Mouse (Mus musculus): ENCODE data around the gene Emb. TPM values are rescaled to one million over a fixed set of nuclear protein-coding genes. Genes with fewer than 3 reads are reported as not detected.
A peak's percentile ranks its signal among the peaks of the same experiment; 100 is the strongest.

The Emb gene
- polyA plus RNA-seq, 1 experiment: 271 TPM

- H3K4me1 ChIP-seq (ENCODE audit: control insufficient read depth, insufficient read depth, low read length): peaks cover 9% of the 10 kb centered on the region
- no peak overlapping the region for H3K27ac ChIP-seq (ENCODE audit: insufficient read depth, low read depth, low read length)
- TF ChIP-seq CTCF (IDR thresholded peaks at IDR 0.05; ENCODE audit: low read depth, low read length) (no peak), POLR2A (IDR thresholded peaks at IDR 0.05; ENCODE audit: borderline replicate concordance, low read depth, low read length) (no peak)
Measured at GRCm38 (mm10) chr13:117198402-117199083, 9.8 kb upstream of the Emb start.

GRCm38 (mm10) chr13:117202755-117203471, 5.4 kb upstream of the Emb start:
- no peak overlapping the region for H3K27ac ChIP-seq (ENCODE audit: insufficient read depth, low read depth, low read length)
- no peak for TF ChIP-seq POLR2A (IDR thresholded peaks at IDR 0.05; ENCODE audit: borderline replicate concordance, low read depth, low read length)
- TF ChIP-seq CTCF (IDR thresholded peaks at IDR 0.05; ENCODE audit: low read depth, low read length): peak; percentile 67
- no peak overlapping the region for H3K4me3 ChIP-seq (ENCODE audit: insufficient read depth, low read length)
- H3K4me1 ChIP-seq (ENCODE audit: control insufficient read depth, insufficient read depth, low read length): peaks cover 3% of the 10 kb centered on the region; the same call in 1 of the 2 replicates

More at GRCm38 (mm10) chr13:117198402-117199083, 9.8 kb upstream of the Emb start:
- no peak overlapping the region for H3K4me3 ChIP-seq (ENCODE audit: insufficient read depth, low read length)

- H3K4me3 ChIP-seq (ENCODE audit: insufficient read depth, low read length): no peak overlapping the region
- H3K27ac ChIP-seq (ENCODE audit: insufficient read depth, low read depth, low read length): no peak overlapping the region
- TF ChIP-seq POLR2A (IDR thresholded peaks at IDR 0.05; ENCODE audit: borderline replicate concordance, low read depth, low read length) (no peak), CTCF (IDR thresholded peaks at IDR 0.05; ENCODE audit: low read depth, low read length) (no peak)
- peaks cover 9% of the 10 kb centered on the region for H3K4me1 ChIP-seq (ENCODE audit: control insufficient read depth, insufficient read depth, low read length)
Measured at GRCm38 (mm10) chr13:117204685-117205084, 3.7 kb upstream of the Emb start.

GRCm38 (mm10) chr13:117206066-117206465, 2.3 kb upstream of the Emb start:
- Histone ChIP-seq H3K4me1 (ENCODE audit: control insufficient read depth, insufficient read depth, low read length) (peaks cover 10% of the 10 kb centered on the region), H3K27ac (ENCODE audit: insufficient read depth, low read depth, low read length) (no peak overlapping the region), H3K4me3 (ENCODE audit: insufficient read depth, low read length) (no peak overlapping the region)
- TF ChIP-seq POLR2A (IDR thresholded peaks at IDR 0.05; ENCODE audit: borderline replicate concordance, low read depth, low read length) (no peak), CTCF (IDR thresholded peaks at IDR 0.05; ENCODE audit: low read depth, low read length) (no peak)

- Histone ChIP-seq H3K27ac (ENCODE audit: insufficient read depth, low read depth, low read length) (peak overlapping the region; percentile 88), H3K4me1 (ENCODE audit: control insufficient read depth, insufficient read depth, low read length) (peaks cover 17% of the 10 kb centered on the region), H3K4me3 (ENCODE audit: insufficient read depth, low read length) (peak overlapping the region; percentile 32)
- TF ChIP-seq CTCF (IDR thresholded peaks at IDR 0.05; ENCODE audit: low read depth, low read length): no peak
- TF ChIP-seq POLR2A (IDR thresholded peaks at IDR 0.05; ENCODE audit: borderline replicate concordance, low read depth, low read length): no peak
Measured at GRCm38 (mm10) chr13:117211386-117211875, 3.1 kb downstream of the Emb start.

- no peak overlapping the region for H3K4me3 ChIP-seq (ENCODE audit: insufficient read depth, low read length)
- H3K27ac ChIP-seq (ENCODE audit: insufficient read depth, low read depth, low read length): no peak overlapping the region
- TF ChIP-seq CTCF (IDR thresholded peaks at IDR 0.05; ENCODE audit: low read depth, low read length) (no peak), POLR2A (IDR thresholded peaks at IDR 0.05; ENCODE audit: borderline replicate concordance, low read depth, low read length) (no peak)
- peaks cover 16% of the 10 kb centered on the region for H3K4me1 ChIP-seq (ENCODE audit: control insufficient read depth, insufficient read depth, low read length)
Measured at GRCm38 (mm10) chr13:117215481-117215880, 7.1 kb downstream of the Emb start.

GRCm38 (mm10) chr13:117216126-117216525, 7.8 kb downstream of the Emb start:
- TF ChIP-seq POLR2A (IDR thresholded peaks at IDR 0.05; ENCODE audit: borderline replicate concordance, low read depth, low read length) (no peak), CTCF (IDR thresholded peaks at IDR 0.05; ENCODE audit: low read depth, low read length) (no peak)
- Histone ChIP-seq H3K4me1 (ENCODE audit: control insufficient read depth, insufficient read depth, low read length) (peaks cover 14% of the 10 kb centered on the region), H3K4me3 (ENCODE audit: insufficient read depth, low read length) (no peak overlapping the region), H3K27ac (ENCODE audit: insufficient read depth, low read depth, low read length) (no peak overlapping the region)

- Histone ChIP-seq H3K4me3 (ENCODE audit: insufficient read depth, low read length) (no peak overlapping the region), H3K27ac (ENCODE audit: insufficient read depth, low read depth, low read length) (no peak overlapping the region), H3K4me1 (ENCODE audit: control insufficient read depth, insufficient read depth, low read length) (peaks cover 13% of the 10 kb centered on the region)
- no peak for TF ChIP-seq CTCF (IDR thresholded peaks at IDR 0.05; ENCODE audit: low read depth, low read length)
Measured at GRCm38 (mm10) chr13:117216752-117217363, 8.5 kb downstream of the Emb start.

- Histone ChIP-seq H3K27ac (ENCODE audit: insufficient read depth, low read depth, low read length) (no peak overlapping the region), H3K4me3 (ENCODE audit: insufficient read depth, low read length) (no peak overlapping the region), H3K4me1 (ENCODE audit: control insufficient read depth, insufficient read depth, low read length) (peaks cover 6% of the 10 kb centered on the region)
- no peak for TF ChIP-seq CTCF (IDR thresholded peaks at IDR 0.05; ENCODE audit: low read depth, low read length)
- no peak for TF ChIP-seq POLR2A (IDR thresholded peaks at IDR 0.05; ENCODE audit: borderline replicate concordance, low read depth, low read length)
Measured at GRCm38 (mm10) chr13:117217621-117218020, 9.3 kb downstream of the Emb start.

GRCm38 (mm10) chr13:117218092-117218491, 9.8 kb downstream of the Emb start:
- TF ChIP-seq CTCF (IDR thresholded peaks at IDR 0.05; ENCODE audit: low read depth, low read length) (no peak), POLR2A (IDR thresholded peaks at IDR 0.05; ENCODE audit: borderline replicate concordance, low read depth, low read length) (no peak)
- no peak overlapping the region for H3K4me3 ChIP-seq (ENCODE audit: insufficient read depth, low read length)
- H3K27ac ChIP-seq (ENCODE audit: insufficient read depth, low read depth, low read length): no peak overlapping the region
- H3K4me1 ChIP-seq (ENCODE audit: control insufficient read depth, insufficient read depth, low read length): peaks cover 4% of the 10 kb centered on the region

Measured in bone marrow macrophage, adult 2 months (primary cell).